Mouse (Mus musculus): ENCODE results near the gene Gm20538. TPM values are rescaled to one million over a fixed set of nuclear protein-coding genes. Genes with fewer than 3 reads are reported as not detected.

The Gm20538 gene
- polyA plus RNA-seq, 1 experiment from 2014 or later = not detected

DNA sequence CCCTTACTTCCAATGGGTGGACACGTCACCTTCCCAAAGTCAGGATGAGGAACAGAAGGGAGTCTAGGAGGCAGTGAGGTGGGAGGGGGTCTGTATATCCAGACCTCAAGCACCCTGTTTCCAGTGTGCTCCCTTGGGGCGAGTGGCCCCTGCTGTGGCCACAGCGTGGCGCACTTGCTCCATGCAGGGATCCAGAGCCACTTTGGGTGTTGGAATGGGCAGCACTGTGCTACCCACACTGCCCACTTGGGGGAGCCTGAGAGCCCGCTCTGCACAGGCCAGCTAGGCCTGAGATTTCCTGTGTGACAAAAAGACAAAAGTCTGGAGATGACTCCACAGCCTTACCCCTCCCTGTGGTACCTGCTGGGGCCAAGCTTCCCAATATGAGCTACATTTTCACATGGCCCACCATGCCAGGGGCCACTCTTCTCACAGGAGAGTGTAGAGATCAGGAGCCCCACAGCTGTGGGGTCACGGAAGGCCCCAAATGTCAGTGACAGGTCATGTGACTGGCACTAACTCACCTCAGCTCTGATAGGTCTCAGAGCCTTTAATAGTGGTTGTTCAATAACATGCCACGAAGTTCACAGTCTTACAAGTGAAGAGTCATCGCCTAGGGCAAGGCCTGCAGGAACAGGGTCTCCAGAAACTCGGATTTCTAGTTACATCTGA lies 30.1 kb upstream of the Gm20538 start:
- ATAC-seq (peak; percentile 88), DNase-seq (peak; percentile 93)
- no peaks in the 10 kb centered on the region for H3K4me1 ChIP-seq (ENCODE audit: insufficient read depth)
- no peaks in the 10 kb centered on the region for H3K9me3 ChIP-seq (ENCODE audit: low read length)
- H3K4me3 ChIP-seq (ENCODE audit: low read depth, low read length) = no peak overlapping the region
- H3K9ac ChIP-seq (replicated peaks) = no peak overlapping the region
- 0 out of 2 replicates have a peak, but pooled peaks cover 10% of the 10 kb centered on the region for H3K27me3 ChIP-seq (ENCODE audit: insufficient read depth, low read length)
- TF ChIP-seq CTCF (IDR thresholded peaks at IDR 0.05; ENCODE audit: low read depth) (peak; percentile 100), EP300 (IDR thresholded peaks at IDR 0.05; ENCODE audit: low read depth) (no peak)
- H3K4me2 ChIP-seq (ENCODE audit: low read depth, low read length) = no peak overlapping the region
- no peaks in the 10 kb centered on the region for H3K36me3 ChIP-seq (replicated peaks; ENCODE audit: insufficient read depth, low read length)
- H3K27ac ChIP-seq (ENCODE audit: low read depth) = no peak overlapping the region
- 33% methylated on average over 9 of the region's 9 CpGs for WGBS (ENCODE audit: insufficient replicate concordance)

GRCm38 (mm10) chr19:44582103-44582502 lies 29.5 kb upstream of the Gm20538 start:
- DNase-seq = no peak
- 82% methylated on average over 10 of the region's 10 CpGs for WGBS (ENCODE audit: insufficient replicate concordance)
- H3K27me3 ChIP-seq (ENCODE audit: insufficient read depth, low read length) = 0 out of 2 replicates have a peak, but pooled peaks cover 10% of the 10 kb centered on the region

DNA sequence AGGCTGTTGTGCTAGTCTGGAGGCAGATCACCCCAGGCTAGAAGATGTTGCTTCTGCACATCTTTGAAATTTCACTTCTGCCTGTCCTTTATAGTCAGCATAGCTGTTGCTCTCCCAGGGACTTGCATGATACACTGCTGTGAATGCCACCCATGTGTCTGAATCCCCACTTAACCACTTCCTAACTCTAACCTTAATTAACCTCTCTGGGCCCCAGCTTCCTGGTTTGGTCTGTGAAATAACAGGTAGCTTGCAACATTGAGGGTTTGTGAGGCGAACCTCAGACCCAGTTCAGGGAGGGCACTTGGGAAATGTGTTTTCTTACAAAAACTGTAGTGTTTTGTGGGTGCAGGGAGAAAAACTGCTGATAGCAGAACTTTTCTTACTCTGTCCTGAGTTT lies 25.4 kb upstream of the Gm20538 start:
- H3K4me2 ChIP-seq (ENCODE audit: low read depth, low read length) = no peak overlapping the region
- H3K9me3 ChIP-seq (ENCODE audit: low read length) = no peaks in the 10 kb centered on the region
- WGBS (ENCODE audit: insufficient replicate concordance) = 39% methylated on average over 1 of the region's 1 CpGs
- H3K36me3 ChIP-seq (replicated peaks; ENCODE audit: insufficient read depth, low read length) = peaks cover 5% of the 10 kb centered on the region
- H3K27ac ChIP-seq (ENCODE audit: low read depth) = no peak overlapping the region
- H3K9ac ChIP-seq (replicated peaks) = no peak overlapping the region
- H3K4me3 ChIP-seq (ENCODE audit: low read depth, low read length) = no peak overlapping the region
- H3K4me1 ChIP-seq (ENCODE audit: insufficient read depth) = no peaks in the 10 kb centered on the region
- H3K27me3 ChIP-seq (ENCODE audit: insufficient read depth, low read length) = 0 out of 2 replicates have a peak, but pooled peaks cover 3% of the 10 kb centered on the region
- TF ChIP-seq CTCF (IDR thresholded peaks at IDR 0.05; ENCODE audit: low read depth) (no peak), EP300 (IDR thresholded peaks at IDR 0.05; ENCODE audit: low read depth) (no peak)
- peak; percentile 28; the same call in 1 of the 2 replicates for ATAC-seq
- DNase-seq = no peak

More at GRCm38 (mm10) chr19:44582103-44582502, 29.5 kb upstream of the Gm20538 start:
- no peaks in the 10 kb centered on the region for H3K36me3 ChIP-seq (replicated peaks; ENCODE audit: insufficient read depth, low read length)
- no peak overlapping the region for H3K4me3 ChIP-seq (ENCODE audit: low read depth, low read length)
- no peak overlapping the region for H3K4me2 ChIP-seq (ENCODE audit: low read depth, low read length)
- no peak overlapping the region for H3K9ac ChIP-seq (replicated peaks)
- no peaks in the 10 kb centered on the region for H3K9me3 ChIP-seq (ENCODE audit: low read length)
- H3K4me1 ChIP-seq (ENCODE audit: insufficient read depth) = no peaks in the 10 kb centered on the region
- ATAC-seq = no peak
- TF ChIP-seq CTCF (IDR thresholded peaks at IDR 0.05; ENCODE audit: low read depth) (no peak), EP300 (IDR thresholded peaks at IDR 0.05; ENCODE audit: low read depth) (no peak)
- H3K27ac ChIP-seq (ENCODE audit: low read depth) = no peak overlapping the region

GRCm38 (mm10) chr19:44576275-44576674 lies 23.6 kb upstream of the Gm20538 start:
- H3K4me1 ChIP-seq (ENCODE audit: insufficient read depth) = no peaks in the 10 kb centered on the region
- H3K27me3 ChIP-seq (ENCODE audit: insufficient read depth, low read length) = no peaks in the 10 kb centered on the region
- TF ChIP-seq EP300 (IDR thresholded peaks at IDR 0.05; ENCODE audit: low read depth) (no peak), CTCF (IDR thresholded peaks at IDR 0.05; ENCODE audit: low read depth) (no peak)
- no peak overlapping the region for H3K4me3 ChIP-seq (ENCODE audit: low read depth, low read length)
- 83% methylated on average over 7 of the region's 7 CpGs for WGBS (ENCODE audit: insufficient replicate concordance)
- ATAC-seq (no peak), DNase-seq (no peak)
- H3K27ac ChIP-seq (ENCODE audit: low read depth) = no peak overlapping the region
- no peaks in the 10 kb centered on the region for H3K9me3 ChIP-seq (ENCODE audit: low read length)
- H3K9ac ChIP-seq (replicated peaks) = no peak overlapping the region
- H3K36me3 ChIP-seq (replicated peaks; ENCODE audit: insufficient read depth, low read length) = peaks cover 21% of the 10 kb centered on the region
- H3K4me2 ChIP-seq (ENCODE audit: low read depth, low read length) = no peak overlapping the region

GRCm38 (mm10) chr19:44567763-44568162 lies 15.1 kb upstream of the Gm20538 start:
- Histone ChIP-seq H3K36me3 (replicated peaks; ENCODE audit: insufficient read depth, low read length) (peaks cover 74% of the 10 kb centered on the region), H3K27me3 (ENCODE audit: insufficient read depth, low read length) (no peaks in the 10 kb centered on the region), H3K27ac (ENCODE audit: low read depth) (no peak overlapping the region), H3K4me3 (ENCODE audit: low read depth, low read length) (no peak overlapping the region), H3K4me2 (ENCODE audit: low read depth, low read length) (no peak overlapping the region), H3K9ac (replicated peaks) (no peak overlapping the region), H3K9me3 (ENCODE audit: low read length) (no peaks in the 10 kb centered on the region), H3K4me1 (ENCODE audit: insufficient read depth) (peaks cover 11% of the 10 kb centered on the region)
- DNase-seq (no peak), ATAC-seq (no peak)
- TF ChIP-seq EP300 (IDR thresholded peaks at IDR 0.05; ENCODE audit: low read depth) (no peak), CTCF (IDR thresholded peaks at IDR 0.05; ENCODE audit: low read depth) (no peak)
- 87% methylated on average over 3 of the region's 3 CpGs for WGBS (ENCODE audit: insufficient replicate concordance)

DNA sequence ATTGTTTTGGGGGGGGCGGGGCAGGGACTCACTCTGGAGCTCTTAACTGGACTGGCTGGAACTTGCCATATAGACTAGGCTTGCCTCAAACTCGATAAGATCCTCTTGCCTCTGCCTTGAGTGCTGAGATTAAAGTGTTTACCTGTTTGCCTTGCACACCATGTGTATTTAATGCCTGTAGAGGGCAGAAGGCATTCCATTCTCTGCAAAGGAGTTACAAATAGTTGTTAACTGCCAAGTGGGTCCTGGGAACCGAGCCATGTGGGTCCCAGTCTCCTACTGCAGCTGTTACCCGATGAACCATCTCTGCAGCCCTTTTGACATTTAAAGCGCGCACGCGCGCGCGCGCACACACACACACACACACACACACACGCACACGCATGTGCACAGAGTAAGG lies 11.4 kb upstream of the Gm20538 start:
- no peak for TF ChIP-seq EP300 (IDR thresholded peaks at IDR 0.05; ENCODE audit: low read depth)
- TF ChIP-seq CTCF (IDR thresholded peaks at IDR 0.05; ENCODE audit: low read depth) = no peak
- no peak overlapping the region for H3K9ac ChIP-seq (replicated peaks)
- peaks cover 11% of the 10 kb centered on the region for H3K4me1 ChIP-seq (ENCODE audit: insufficient read depth)
- no peaks in the 10 kb centered on the region for H3K9me3 ChIP-seq (ENCODE audit: low read length)
- H3K4me2 ChIP-seq (ENCODE audit: low read depth, low read length) = 0 out of 2 replicates have a peak overlapping the region, but pooled peaks have one; percentile 78
- H3K4me3 ChIP-seq (ENCODE audit: low read depth, low read length) = no peak overlapping the region
- no peak for ATAC-seq
- H3K27ac ChIP-seq (ENCODE audit: low read depth) = no peak overlapping the region
- H3K27me3 ChIP-seq (ENCODE audit: insufficient read depth, low read length) = no peaks in the 10 kb centered on the region
- WGBS (ENCODE audit: insufficient replicate concordance) = 90% methylated on average over 14 of the region's 14 CpGs
- H3K36me3 ChIP-seq (replicated peaks; ENCODE audit: insufficient read depth, low read length) = peaks cover 37% of the 10 kb centered on the region
- DNase-seq = no peak

Measured in liver, postnatal 0 days (tissue).